Mouse (Mus musculus) testis, postnatal 14 days (tissue): ENCODE data around the gene Asb1.

Source experiments
- DNase-seq: peaks from one replicate; pipeline ENCODE4 v3.0.0; 2021; ENCODE audit warnings: low spot score

Gene Asb1

DNA sequence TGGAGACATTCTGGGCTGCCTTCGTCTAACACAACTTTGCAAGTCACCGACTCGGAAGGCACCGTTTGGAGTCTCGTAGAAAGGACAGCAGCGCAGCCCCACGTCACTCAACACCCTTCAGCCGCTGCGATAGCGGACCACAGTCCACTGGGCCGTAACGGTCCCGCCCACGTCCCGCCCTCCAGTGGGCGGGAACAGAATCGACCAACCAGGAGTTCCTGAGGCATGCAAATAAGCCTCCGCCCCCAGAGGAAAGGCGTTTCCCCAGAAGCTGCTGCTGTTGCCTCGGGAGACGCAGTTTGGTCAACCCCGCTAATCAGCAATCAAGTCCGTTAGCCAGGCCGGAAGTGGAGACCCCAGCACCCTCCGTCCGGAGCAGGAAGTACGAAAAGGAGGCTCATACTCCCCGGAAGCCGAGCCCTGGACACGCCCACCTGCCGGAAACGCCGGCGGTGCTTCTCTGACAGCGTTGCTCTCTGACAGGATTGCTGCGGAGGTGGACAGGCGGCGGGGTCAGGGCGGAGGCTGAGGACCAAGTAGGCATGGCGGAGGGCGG lies at the start of gene Asb1:
TSS of gene Asb1 (plus strand) at position 274 of the 556 bp plus-strand sequence.
- DNase-seq: peak; percentile 97

DNA sequence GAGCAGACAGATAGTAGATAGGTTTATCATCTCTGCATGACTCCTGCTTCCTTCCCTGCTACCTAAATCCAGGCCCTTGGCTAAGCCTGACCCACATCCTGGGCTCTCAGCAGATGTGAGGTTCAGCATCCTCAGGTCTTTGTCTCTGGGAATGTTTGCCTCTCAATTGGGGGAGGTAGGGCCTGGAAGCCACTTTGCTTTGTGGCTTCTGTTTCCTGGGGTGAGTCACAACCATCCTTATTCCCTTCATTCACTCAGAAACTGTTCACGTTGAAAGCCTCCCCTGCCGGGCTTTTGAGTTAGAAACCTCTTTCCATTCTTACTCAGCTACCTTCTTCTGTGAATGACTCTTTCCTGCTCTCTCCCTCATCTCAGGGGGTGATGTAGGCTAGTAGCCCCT lies 47.6 kb upstream of the Asb1 start:
- no peak for DNase-seq

DNA sequence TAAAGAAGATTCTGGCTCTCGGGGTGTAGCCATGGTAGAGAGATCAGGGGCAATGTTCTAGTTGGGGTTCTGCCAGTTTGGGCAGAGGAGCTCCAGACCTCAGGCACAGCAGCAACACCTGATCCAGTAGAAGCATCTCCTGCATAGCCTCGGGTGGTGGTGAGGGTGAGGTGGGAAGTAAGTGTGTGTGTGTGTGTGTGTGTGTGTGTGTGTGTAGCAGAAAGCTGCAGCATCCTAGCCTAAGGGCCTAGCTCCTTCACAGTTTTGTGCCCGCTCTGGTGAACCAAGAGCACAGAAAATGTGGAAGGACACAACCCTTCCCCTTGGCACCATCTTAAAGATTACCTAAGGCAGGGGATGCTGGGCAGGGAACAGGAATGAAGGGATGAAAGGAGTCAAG lies 46.4 kb upstream of the Asb1 start:
- DNase-seq: no peak

DNA sequence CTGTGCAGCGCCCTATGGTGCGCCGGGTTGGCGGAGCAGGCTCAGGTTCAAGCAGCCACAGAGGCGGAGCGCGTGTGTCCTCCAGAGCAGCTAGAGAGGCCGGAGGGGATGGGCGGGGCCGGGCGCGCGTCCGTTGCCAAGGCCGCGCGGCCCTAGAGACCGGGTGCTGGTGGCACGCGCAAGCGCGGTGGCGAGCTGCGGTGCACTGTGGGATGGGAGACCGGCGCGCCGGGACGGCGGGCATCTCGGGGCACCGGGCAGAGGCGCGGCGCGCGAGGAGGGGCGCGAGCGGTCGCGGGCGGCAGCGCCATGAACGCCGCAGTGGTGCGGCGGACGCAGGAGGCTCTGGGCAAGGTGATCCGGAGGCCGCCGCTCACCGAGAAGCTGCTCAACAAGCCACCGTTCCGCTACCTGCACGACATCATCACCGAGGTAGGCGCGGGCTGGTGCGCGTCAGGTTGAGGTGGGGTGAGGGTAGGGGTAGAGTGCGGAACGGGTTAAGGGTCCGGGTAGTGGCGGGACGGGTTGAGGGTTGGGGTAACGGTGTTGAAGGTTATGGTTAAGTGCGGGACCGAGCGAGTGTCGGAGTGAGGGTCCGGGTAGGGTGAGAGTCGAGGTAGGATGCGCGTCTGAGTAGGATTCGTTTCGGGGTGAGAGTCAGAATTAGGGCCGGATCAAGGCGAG lies 45.7 kb upstream of the Asb1 start, which contains the start of gene Traf3ip1:
TSS of gene Traf3ip1 (plus strand) at position 191 of the 684 bp plus-strand sequence.
- peak; percentile 92 for DNase-seq

DNA sequence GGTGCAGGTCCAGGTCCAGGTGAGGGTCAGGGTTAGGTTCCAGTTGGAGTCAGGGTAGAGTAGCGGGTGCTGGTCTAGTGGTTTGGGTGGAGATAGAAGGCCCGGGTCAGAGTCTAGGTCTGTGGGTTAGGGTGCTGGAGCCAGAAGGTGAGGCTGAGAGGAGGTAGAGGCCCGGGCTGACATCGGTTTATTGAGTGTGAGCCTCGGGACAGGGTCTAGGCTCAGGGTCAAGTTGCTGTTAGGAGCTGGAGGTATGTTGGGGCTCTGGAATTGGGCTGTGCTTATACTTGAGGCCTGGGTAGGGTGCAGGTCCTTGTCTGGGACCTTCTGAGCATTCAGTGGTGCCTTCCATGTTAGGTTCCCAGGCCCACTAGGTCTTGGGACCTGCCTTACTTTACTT lies 45.0 kb upstream of the Asb1 start:
- DNase-seq: no peak

DNA sequence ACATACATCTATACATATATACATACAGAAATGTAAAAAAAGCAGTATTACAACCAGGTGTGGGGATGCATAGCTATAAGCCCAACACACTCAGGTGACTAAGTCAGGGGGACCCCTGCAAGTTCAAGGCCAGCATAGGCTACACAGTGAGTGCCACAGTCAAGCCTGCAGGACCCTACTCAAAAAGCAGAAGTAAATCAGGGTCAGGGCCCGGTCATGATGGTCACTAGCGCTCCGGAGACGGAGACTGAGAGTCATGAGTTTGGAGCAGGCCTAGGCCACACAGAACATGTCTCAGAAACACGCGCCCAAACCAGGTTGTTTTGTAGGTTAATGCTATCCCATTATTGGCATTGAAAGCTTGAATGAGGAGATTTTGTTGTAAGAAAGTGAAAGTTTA lies 41.8 kb upstream of the Asb1 start:
- DNase-seq: no peak

DNA sequence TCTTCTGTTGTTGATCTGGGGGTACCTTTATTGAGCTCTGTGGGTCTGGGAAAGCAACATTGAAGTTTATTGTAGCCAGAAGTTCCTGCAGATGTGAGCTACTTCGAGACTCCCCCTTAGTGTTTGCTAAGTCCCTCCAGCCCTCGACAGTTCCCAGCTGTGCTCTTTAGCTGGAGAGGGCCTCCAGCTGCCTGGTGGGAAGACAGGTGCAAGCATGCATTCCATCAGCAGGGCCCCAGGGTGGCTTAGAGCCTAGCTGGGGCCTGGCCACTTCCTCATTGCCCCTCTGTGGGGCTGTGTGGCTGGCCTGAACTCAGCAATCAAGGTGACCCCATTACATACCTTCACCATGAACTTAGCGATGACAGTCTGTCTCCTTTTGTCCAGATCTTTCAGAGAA lies 35.7 kb upstream of the Asb1 start:
- DNase-seq: no peak

DNA sequence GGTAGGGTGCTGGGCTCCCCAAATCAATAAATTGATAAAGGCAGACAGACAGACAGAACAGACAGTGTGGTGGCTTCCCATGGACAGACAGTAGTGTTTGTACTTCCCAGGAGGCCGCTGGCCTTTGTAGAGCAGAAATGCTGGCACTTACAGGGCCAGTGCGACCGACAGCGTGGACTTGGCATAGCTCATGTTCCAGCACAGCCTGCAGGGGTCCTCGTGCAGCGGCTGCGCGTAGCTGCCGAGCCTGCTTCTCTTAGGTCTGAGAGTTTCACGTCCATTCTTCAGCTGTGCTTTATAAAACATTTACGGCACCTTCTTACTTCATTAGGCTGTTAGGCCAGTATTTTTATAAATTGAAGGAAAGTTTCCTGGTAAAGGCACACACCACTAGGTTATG lies 25.4 kb upstream of the Asb1 start:
- no peak for DNase-seq

DNA sequence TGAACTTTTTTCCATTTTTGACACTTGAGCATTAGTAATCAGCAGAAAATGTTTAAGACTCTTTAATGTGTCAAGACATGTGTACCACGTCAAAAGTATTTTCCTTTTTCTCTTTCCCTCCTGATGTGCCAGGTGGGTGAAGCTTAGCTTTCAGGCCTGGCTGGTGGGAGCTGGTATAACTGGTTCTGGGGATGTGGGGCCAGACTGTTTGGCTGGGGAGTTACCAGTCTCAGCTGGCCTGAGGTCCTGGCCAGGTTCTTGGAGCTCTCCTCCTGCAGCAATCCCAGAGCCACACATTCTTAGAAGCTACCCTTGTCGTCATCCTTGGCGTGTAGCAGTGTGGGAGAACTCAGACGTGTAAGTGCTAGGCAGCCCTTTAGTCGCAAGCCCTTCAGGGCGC lies 24.7 kb upstream of the Asb1 start:
- no peak for DNase-seq

DNA sequence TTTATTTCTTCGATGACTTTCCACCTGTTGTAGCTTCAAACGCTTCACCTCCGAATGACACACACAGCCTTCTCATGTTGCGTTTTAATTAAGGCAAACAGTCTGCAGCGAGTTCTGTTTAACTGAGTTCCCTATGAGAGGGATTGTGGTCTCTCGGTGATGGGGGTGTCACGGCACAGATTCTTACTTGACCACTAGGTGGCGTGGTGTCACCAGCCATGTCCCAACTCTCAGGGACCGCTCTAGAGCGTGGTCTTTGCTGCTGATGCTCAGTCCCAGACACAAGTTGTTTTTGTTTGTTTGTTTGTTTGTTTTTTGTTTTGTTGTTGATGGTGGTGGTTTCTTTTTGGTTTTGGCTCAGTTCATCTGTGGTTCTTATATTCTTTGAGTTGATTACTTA lies 16.6 kb upstream of the Asb1 start:
- no peak for DNase-seq

DNA sequence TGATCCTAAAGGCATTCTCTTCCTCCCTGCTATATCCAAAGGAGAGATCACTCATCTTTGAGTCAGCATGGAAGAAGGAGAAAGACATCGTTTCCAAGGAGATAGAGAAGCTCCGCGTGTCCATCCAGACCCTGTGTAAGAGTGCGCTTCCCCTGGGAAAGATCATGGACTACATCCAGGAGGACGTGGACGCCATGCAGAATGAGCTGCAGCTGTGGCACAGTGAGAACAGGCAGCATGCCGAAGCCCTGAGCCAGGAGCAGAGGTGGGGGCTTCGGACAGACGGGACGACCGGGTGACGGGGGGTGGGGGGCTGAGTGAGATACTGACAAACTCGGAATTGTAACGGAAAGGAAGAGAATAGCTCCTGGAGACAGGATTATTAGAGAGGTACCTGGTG lies 14.5 kb upstream of the Asb1 start:
- no peak for DNase-seq

DNA sequence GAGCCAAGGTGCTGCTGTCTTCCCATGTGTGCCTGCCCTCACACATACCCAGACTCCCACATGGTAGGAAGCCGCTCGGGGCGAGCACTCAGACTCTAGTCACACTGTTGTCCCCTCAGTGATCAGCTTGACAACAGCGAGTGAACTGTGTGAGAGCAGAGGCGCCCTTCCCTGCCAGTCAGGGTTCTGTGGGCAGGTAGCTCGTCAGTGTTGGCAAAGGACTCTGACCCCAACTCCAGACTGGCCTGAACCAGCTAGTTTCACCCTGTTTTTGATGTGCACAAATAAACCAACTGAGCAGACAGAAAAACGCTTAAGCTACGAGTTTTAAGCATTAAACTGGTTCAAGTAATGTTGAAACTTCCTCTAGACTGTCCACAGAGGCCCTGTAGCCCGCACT lies 10.2 kb upstream of the Asb1 start:
- no peak for DNase-seq

DNA sequence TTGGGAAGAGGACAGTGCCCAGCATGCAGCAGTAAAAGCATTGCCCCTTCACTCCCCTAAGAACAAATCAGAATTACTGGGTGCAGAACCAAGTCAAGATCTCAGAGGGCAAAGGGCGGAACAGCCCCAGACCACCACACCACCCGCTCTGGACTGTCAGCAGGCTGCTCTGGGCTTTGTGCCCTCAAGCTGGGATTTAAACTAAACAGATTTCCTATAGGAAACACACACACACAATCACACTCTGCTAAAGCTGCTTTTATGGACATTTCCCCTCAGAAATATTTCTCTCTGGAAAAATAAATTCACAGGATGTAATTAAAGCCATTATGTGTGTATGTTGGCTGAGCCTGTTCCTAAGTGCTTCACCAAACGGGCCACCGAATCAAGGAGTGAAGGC lies 8.1 kb upstream of the Asb1 start:
- no peak for DNase-seq

DNA sequence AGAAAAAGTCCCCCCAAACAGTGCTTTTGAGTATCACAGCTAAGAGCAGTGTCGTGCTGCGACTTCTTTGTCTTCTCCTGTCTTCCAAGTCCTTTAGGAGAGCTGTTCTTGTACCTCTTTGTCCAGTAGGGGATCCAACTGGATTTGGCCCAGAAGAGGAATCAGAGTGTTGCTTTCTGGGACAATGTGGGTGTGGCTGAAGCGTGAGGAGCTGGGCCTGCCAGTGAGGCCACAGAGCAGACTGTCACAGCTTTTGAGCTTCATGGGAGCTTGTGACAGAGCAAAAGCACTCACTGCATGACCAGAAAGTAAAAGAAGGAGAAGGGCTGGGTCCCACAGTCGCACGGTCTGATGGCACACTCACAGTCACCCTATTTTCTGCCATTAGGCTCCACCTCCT lies 7.5 kb upstream of the Asb1 start:
- no peak for DNase-seq

DNA sequence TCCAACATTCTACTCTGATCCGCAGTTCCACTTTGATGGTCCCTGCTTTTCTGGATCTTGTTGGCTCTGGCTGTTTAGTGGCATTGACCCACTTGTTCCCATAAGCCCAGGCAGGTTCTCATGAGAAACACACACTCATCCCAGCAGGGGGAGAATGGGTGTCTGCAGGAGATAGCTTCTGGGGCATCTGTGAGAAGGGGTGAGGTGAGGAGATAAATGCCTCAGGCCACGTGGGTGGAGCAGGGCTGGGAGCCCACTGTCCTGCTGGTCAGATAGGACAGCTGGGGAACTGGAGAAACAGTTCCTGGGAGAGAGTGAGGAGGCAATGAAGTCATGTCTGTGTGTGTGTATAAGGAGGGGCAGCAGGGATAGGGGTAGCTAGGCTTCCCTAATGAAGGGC lies 6.9 kb upstream of the Asb1 start:
- no peak for DNase-seq

DNA sequence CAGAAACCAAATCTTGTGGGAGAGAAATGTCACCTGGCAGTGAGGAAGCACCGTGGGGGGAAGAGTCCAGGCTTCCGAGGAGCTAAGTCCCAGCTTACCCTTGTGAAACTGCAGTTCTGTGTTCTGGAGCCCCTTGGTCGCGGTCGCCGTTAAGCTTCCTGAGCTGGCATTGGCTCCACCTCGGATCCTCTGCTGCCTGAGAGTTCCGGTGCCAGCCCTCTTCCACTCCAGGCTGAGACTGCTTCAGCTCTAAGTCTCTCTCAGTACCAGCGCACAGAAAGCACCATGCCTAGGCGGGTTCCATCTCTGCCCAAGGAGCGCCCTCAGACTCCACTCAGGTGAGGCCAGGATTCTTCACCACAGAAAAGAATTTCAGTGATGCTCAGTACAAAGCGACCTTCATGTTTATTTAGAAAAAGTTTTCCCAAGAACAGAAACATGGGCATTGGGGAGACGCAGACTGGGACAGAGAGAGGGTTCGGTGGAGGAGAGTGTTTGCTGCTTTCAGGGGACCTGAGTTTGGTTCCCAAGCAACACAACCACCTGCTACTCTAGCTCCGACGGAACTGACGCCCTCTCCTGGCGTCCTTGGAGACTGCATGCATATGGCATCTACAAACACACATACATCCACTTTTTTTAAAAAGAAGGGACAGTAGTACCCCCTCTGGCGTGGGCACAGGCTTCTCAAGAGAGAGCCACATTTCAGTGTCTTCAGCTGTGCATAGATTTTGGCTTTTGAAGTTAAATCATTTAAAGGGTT lies 6.2 kb upstream of the Asb1 start:
- DNase-seq: no peak

DNA sequence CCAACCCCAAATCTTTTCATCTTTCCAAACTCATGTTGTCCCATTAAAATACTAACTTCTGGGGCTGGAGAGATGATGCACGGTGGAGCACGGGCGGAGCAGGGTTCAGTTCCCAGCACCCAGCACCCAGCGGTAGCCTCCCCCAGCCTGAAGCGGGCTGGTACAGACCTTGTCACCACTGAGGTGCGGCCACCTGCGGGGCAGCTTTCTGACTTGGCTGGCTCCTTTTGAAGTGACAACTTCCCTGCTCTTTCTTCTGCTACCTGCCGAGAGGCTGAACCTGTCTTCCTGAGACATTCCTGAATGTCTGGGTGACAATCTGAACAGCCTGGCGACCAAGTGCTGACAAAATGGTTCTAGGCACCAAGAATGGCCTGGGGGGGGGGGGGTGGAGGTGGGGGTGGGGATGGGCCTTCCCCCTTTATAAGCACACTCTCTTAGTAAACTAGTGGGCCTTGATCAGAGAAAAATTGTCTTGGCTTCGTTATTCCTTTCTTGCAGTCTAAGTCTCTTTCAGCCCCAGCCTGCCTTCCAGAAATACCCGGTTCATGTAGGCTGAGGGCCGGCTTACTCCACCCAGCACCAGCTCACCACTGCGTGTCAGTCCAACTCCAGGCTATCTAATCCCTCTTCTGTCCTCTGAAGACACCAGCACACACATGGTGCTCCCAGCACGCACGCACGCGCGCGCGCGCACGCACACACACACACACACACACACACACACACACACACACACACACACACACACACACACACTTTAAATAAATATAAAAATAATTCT lies 2.4 kb upstream of the Asb1 start:
- no peak for DNase-seq

DNA sequence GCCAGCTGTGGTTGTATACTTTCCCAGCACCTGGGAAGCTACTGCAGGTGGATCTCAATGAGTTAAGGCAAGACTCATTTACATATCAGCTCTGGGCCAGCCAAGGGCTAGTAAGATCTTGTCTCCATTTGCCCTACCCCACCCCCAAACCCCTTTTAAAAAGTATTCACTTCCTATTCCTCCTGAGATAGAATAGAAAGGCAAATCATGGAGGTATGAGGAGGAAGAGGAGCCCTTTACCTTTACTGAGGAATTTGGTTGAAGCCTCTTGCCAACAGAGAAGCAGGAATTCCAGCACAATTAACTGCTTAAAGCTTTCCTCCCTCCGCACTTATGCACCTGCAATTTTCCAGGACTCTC lies 1.8 kb upstream of the Asb1 start:
- DNase-seq: no peak

DNA sequence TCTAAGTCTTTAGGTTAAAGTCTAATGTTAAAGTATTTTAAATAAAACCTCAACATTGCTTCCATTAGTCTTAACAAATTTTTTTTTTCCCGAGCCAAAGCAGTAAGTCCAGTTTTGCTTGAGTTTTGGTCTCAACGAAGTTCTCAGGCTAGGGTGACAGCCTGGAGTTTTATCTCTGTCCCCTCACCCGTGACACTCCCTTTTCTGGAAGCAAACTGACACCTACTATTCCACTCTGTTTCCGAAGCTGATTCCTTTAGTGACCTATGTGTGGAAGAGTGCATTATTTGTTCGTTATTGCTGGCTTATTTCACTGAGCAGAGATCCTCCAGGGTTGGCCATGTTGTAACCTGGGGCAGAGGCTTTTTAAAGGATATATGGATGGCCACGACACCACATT lies 1.1 kb upstream of the Asb1 start:
- no peak for DNase-seq

DNA sequence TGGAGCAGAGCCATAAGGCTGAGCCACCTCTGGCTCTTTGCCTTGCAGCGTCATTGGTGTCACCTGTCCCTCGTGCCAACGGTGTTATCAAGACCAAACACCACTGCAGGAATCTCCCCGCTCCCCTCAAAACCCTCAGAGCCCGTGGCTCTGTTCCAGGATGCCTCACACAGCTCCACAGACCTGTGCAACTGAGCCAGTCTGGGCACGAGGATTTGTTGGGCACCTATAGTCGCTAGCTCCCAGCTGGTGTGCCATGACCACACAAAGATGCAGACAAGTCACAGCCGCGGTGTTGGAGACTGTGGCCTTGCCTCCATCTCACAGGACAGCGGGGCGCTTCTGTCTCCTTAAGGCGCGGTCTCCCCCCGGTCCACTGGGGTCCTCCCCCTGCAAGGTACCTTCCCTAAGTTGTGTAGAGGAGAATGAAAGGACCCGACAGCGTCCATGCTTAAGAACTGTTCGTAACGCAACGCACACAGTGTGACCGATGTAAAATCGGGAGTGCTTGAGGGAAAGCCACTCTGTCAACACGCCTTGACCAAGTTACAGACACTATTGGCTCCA lies 557 bp upstream of the Asb1 start:
- DNase-seq: peak; percentile 43

DNA sequence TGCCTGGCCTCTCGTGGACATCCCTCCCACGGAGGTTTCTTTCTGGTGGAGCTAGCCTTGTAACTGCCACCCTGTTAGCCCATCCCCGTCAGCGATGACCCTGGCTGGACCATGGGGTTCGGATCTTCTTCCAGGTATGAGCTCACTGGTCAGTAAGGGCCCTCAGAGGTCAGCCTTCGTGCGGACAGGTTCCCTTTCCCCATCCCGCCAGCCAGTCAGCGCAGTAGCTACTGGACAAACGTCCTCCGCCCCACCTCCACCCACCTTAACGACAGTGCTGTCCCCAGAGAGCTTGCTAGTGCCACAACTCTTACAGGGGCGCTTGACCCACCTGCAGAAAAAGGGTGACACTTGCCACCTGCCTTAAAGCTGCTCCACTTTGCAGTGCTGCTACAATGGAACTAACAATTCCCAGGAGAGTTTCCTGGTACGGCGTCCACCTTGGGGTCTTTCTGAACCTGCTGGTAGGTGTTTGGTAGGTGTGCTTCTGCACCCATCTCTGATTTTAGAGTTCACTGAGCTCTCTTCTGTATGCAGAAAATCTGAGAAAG lies 773 bp downstream of the Asb1 start:
- peak; percentile 33 for DNase-seq

DNA sequence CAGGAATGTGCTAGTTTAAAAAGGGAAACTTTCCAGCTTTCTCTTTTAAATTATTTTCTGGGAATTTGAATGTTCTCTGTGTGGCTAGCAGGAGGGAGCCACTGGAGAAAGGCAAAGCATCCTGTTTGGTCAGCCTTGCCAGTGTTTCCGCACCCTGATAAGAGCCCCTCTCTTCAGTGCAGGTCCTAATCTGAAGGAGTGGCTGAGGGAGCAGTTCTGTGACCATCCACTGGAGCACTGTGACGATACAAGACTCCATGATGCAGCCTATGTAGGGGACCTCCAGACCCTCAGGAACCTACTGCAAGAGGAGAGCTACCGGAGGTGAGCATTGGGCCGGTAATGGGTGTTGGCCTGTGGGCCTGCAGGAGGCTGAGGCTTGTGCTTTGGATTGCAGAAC lies 3.6 kb downstream of the Asb1 start:
- DNase-seq: no peak
